Comparison of ENCODE assay signal across 8 mouse cellular contexts in genomic region chr5:122049664-122050016, GRCm38 (mm10). TPM values are rescaled to one million over a fixed set of nuclear protein-coding genes. Genes with fewer than 3 reads are reported as not detected.
A peak's percentile ranks its signal among the peaks of the same experiment; 100 is the strongest.
DNase-seq lines count a peak whose midpoint lies in the region; ATAC-seq lines count a peak whose summit lies in the region.

No protein-coding gene starts in this region.

- H3K4me3 ChIP-seq in liver, embryonic 11.5 days (ENCODE audit: low read depth, low read length) = peak overlapping the region; percentile 81

- ATAC-seq in liver, embryonic 11.5 days (replicated peaks; ENCODE audit: low FRiP score) = no peak
- ATAC-seq in activated CD4-positive, CD25-positive, alpha-beta regulatory T cell, adult 4 months = no peak

- intact Hi-C loops in heart, postnatal 14 days (cut with DNase I) = loop anchor here (2.0 to 5.0 kb wide), 2 partner anchors 39 to 47 kb away; no protein-coding TSS in a partner anchor

- WGBS in liver, embryonic 11.5 days = under 1% methylated on average over 32 of the region's 43 CpGs

- DNase-seq in gastrocnemius, postnatal 10 days = peak; percentile 53
- no peak for DNase-seq in gastrocnemius, adult 18-20 months (ENCODE audit: low spot score)
- peak; percentile 75 for DNase-seq in A20 (ENCODE audit: low read depth, low spot score)
- DNase-seq in cerebellum, postnatal 10 days = peak; percentile 84 to 86
- peak; percentile 70 to 75 for DNase-seq in heart, postnatal 14 days
- DNase-seq in liver, embryonic 11.5 days (ENCODE audit: low spot score) = peak; percentile 72
- peak; percentile 45 for DNase-seq in retina, adult 2 months (ENCODE audit: low read depth, low spot score)

- H3K9me3 ChIP-seq in liver, embryonic 11.5 days (ENCODE audit: control insufficient read depth, low read length) = no peaks in the 10 kb centered on the region

- peaks cover 7% of the 10 kb centered on the region for H3K4me1 ChIP-seq in liver, embryonic 11.5 days (replicated peaks; ENCODE audit: control insufficient read depth, insufficient read depth, low read length)

- no peaks in the 10 kb centered on the region for H3K36me3 ChIP-seq in liver, embryonic 11.5 days (ENCODE audit: control insufficient read depth, insufficient read depth, low read length)

- peak overlapping the region; percentile 52; the same call in 1 of the 2 replicates for H3K27ac ChIP-seq in liver, embryonic 11.5 days (ENCODE audit: low read depth, low read length)

- peak overlapping the region; percentile 63 for H3K9ac ChIP-seq in liver, embryonic 11.5 days (ENCODE audit: low read depth, low read length)

- H3K4me2 ChIP-seq in liver, embryonic 11.5 days = peak overlapping the region; percentile 67

- H3K27me3 ChIP-seq in liver, embryonic 11.5 days (replicated peaks; ENCODE audit: control insufficient read depth, insufficient read depth, low read length) = peaks cover 73% of the 10 kb centered on the region

RNA-seq across cellular contexts. Expression of gene Cux2, which starts 0.3 kb away (rescaled TPM):
- 1 to 10 TPM; 1.1 to 1.5 TPM for total RNA-seq in gastrocnemius, postnatal 10 days (2021)
- 1 to 10 TPM; 4.4 to 4.7 TPM for total RNA-seq in gastrocnemius, adult 18-20 months (2021)
- total RNA-seq in heart, postnatal 14 days (2021) = 10 to 100 TPM; 24.8 to 27.0 TPM
- polyA plus RNA-seq in liver, embryonic 11.5 days (2014; fragmentation: Nextera tagmentation; extraction: Ambion mirVana) = 4.9 and 5.2 TPM in 2 replicates
- polyA plus RNA-seq in activated CD4-positive, CD25-positive, alpha-beta regulatory T cell, adult 4 months (2017; shearing (Covaris generic)) = under 1 TPM in 1 of 2 experiments, not detected in 1; 0.13 TPM

RNA-seq across cellular contexts. Expression of gene Myl2, which starts 51.1 kb away (rescaled TPM):
- total RNA-seq in gastrocnemius, postnatal 10 days (2021) = 100 to 1,000 TPM; 526 to 721 TPM
- 1,000 to 10,000 TPM; 1,098 to 1,338 TPM for total RNA-seq in gastrocnemius, adult 18-20 months (2021)
- total RNA-seq in heart, postnatal 14 days (2021) = over 10,000 TPM; 16,479 to 17,190 TPM
- polyA plus RNA-seq in liver, embryonic 11.5 days (2014; fragmentation: Nextera tagmentation; extraction: Ambion mirVana) = 9.9 and 20.9 TPM in 2 replicates
- not detected for polyA plus RNA-seq in activated CD4-positive, CD25-positive, alpha-beta regulatory T cell, adult 4 months (2017; shearing (Covaris generic))

Comparison
In these comparisons a context has a peak if more than half of its experiments do, and no peak if none do; other contexts are left out.
1. RNA of gene Cux2, which starts 0.3 kb away (total RNA-seq): 24.8 to 27.0 TPM in heart, postnatal 14 days; 4.4 to 4.7 TPM in gastrocnemius, adult 18-20 months and 1.1 to 1.5 TPM in gastrocnemius, postnatal 10 days; every median in the first group is over 4 times any median in the second.
2. RNA of gene Myl2, which starts 51.1 kb away (total RNA-seq): 16,479 to 17,190 TPM in heart, postnatal 14 days; 1,098 to 1,338 TPM in gastrocnemius, adult 18-20 months and 526 to 721 TPM in gastrocnemius, postnatal 10 days; every median in the first group is over 10 times any median in the second.